Mouse (Mus musculus) midbrain, embryonic 11.5 days (tissue): ENCODE results near the gene Cox11. TPM values are rescaled to one million over a fixed set of nuclear protein-coding genes. Genes with fewer than 3 reads are reported as not detected.
A peak's percentile ranks its signal among the peaks of the same experiment; 100 is the strongest.

Experiments used
- ATAC-seq: fragments of 200-750 bp; cut with Nextera tagmentation; 2 replicates; pipeline ENCODE4 v1.8.0; 2017; ENCODE audit warnings: moderate TSS enrichment, moderate library complexity; ENCODE audit not compliant: low FRiP score
- DNase-seq: peaks from one replicate; pipeline ENCODE4 v3.0.0; 2015; ENCODE audit warnings: low spot score; ENCODE audit errors: missing footprints
- H3K27ac ChIP-seq: fragments of 300-500 bp; sonication (generic); 2 replicates; pipeline ENCODE4 v1.5.1; 2014; ENCODE audit warnings: low read depth, low read length
- H3K27me3 ChIP-seq: fragments of 300-500 bp; sonication (generic); 2 replicates; pipeline ENCODE4 v1.6.1; 2014; ENCODE audit warnings: mild to moderate bottlenecking, low read length, moderate library complexity, mixed read lengths; ENCODE audit not compliant: control insufficient read depth, insufficient read depth
- H3K36me3 ChIP-seq: fragments of 300-500 bp; sonication (generic); 2 replicates; pipeline ENCODE4 v1.6.1; 2014; ENCODE audit warnings: mild to moderate bottlenecking, low read length, moderate library complexity, mixed read lengths; ENCODE audit not compliant: control insufficient read depth, insufficient read depth
- H3K4me1 ChIP-seq: fragments of 300-500 bp; sonication (generic); 2 replicates; pipeline ENCODE4 v1.6.1; 2014; ENCODE audit warnings: low read length; ENCODE audit not compliant: control insufficient read depth, insufficient read depth
- H3K4me2 ChIP-seq: fragments of 300-500 bp; sonication (generic); 2 replicates; pipeline ENCODE4 v1.6.1; 2014; ENCODE audit warnings: mild to moderate bottlenecking, moderate library complexity
- H3K4me3 ChIP-seq: fragments of 300-500 bp; sonication (generic); 2 replicates; pipeline ENCODE4 v1.5.1; 2014; ENCODE audit warnings: low read depth, low read length
- H3K9ac ChIP-seq: fragments of 300-500 bp; sonication (generic); 2 replicates; pipeline ENCODE4 v1.6.1; 2014; ENCODE audit warnings: low read length
- H3K9me3 ChIP-seq: fragments of 300-500 bp; sonication (generic); 2 replicates; pipeline ENCODE4 v1.6.1; 2016; ENCODE audit warnings: low read length; ENCODE audit not compliant: control insufficient read depth
- WGBS: fragments of 180-500 bp; shearing (Covaris S2); extraction: QIAGEN DNeasy Blood & Tissue Kit; methylation state at CpG from one replicate; pipeline ENCODE4 v1.1.7; 2014; 5-methylcytosine and 5-hydroxymethylcytosine counted together
- polyA plus RNA-seq: library from polyadenylated mRNA; unstranded; fragments of >200 nt; fragmentation: Nextera tagmentation; extraction: Ambion mirVana; gene quantifications from 2 replicates; pipeline ENCODE4 v1.2.1, GENCODE M21; 2014

The Cox11 gene
- polyA plus RNA-seq, 1 experiment from 2014 or later = 24.6 TPM

DNA sequence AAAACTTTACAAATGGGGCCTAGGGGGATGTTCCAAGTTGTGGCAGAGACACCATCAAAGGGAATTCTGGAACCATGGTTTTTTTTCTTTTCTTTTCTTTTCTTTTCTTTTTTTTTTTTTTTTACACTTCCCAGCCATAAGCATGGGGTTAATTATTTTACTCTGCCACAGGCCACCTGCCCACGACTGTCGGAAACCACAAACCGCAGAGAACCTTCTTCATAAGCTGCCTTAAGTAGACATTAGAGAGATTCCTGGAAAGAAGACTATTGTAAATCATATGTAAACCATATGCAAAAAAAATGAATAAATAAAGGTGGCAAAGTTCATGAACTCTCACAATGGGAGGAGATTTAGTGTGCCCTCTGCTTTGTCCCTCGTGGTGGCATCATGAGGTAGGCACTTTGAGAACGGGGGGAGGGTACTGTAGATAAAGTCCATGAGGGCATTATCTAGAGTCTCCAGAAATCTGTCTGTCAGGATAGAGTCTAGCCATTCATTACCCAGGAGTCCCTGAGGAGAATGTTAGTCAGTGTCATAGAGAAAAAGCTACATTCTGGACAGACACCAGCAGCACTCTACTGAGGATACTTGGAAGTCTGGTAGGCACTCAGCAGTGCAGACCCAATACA, 37.6 kb downstream of the Cox11 start:
- Histone ChIP-seq H3K9ac (no peak overlapping the region), H3K36me3 (no peaks in the 10 kb centered on the region), H3K4me1 (no peaks in the 10 kb centered on the region), H3K27me3 (no peaks in the 10 kb centered on the region), H3K4me3 (no peak overlapping the region), H3K27ac (no peak overlapping the region), H3K4me2 (no peak overlapping the region), H3K9me3 (no peaks in the 10 kb centered on the region)
- WGBS = 85% methylated on average over 5 of the region's 5 CpGs
- ATAC-seq = no peak
- DNase-seq = peak; percentile 23

- Histone ChIP-seq H3K27me3 (no peaks in the 10 kb centered on the region), H3K27ac (no peak overlapping the region), H3K36me3 (no peaks in the 10 kb centered on the region), H3K9me3 (no peaks in the 10 kb centered on the region), H3K9ac (no peak overlapping the region), H3K4me3 (no peak overlapping the region), H3K4me1 (no peaks in the 10 kb centered on the region), H3K4me2 (no peak overlapping the region)
- ATAC-seq (no peak), DNase-seq (peak; percentile 81)
- 87% methylated on average over 7 of the region's 7 CpGs for WGBS
These were observed 39.1 kb downstream of the Cox11 start for GRCm38 (mm10) chr11:90677027-90677426.

DNA sequence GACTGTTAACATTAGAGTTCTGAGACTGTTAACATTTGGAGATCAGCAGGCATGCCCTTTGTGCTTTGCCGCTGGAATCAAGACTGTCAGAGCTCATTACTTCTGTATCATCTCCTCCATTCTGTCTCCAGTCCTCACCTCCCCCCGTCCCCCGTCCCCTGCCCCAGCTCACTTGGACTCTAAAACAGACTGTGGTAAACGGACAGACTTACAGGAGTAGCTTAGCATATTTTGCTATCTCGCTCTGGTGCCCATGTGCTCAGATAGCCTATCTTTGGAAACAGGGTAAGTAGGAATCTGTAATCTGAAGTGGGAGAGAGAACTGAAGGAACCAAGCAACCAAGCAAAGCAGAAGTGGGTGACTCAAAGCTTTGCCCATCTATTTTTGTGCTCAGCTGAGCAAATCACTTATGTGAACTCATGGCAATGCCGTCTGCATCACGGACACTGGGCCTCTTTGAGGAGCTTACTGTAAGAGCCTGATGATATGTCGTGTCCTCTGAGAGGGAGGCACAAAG, 39.9 kb downstream of the Cox11 start:
- H3K27ac ChIP-seq = no peak overlapping the region
- H3K4me1 ChIP-seq = no peaks in the 10 kb centered on the region
- no peaks in the 10 kb centered on the region for H3K9me3 ChIP-seq
- peak; percentile 80 for DNase-seq
- no peak overlapping the region for H3K4me3 ChIP-seq
- H3K9ac ChIP-seq = no peak overlapping the region
- ATAC-seq = peak; percentile 68
- no peaks in the 10 kb centered on the region for H3K27me3 ChIP-seq
- 67% methylated on average over 8 of the region's 8 CpGs for WGBS
- no peak overlapping the region for H3K4me2 ChIP-seq
- H3K36me3 ChIP-seq = no peaks in the 10 kb centered on the region

DNA sequence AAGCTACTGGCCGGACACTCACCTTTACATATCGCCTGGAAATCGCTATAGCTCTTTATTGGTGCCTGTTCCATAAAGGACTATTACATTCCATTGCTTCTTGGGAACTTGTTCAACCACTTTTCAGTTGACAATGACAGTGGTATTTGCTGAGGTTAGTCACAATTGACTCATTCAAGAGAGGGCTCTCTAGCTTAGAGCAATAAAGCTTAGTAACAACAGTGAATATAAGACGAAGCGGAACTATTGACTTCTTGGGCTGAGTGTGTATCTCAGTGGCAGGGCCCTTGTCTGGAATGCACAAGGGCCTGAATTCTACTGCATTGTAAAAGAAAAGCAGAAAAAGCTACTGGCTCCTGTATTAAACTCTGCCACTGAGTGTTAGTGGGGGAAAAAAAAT, 40.6 kb downstream of the Cox11 start:
- WGBS = 90% methylated on average over 5 of the region's 5 CpGs
- Histone ChIP-seq H3K4me3 (no peak overlapping the region), H3K36me3 (no peaks in the 10 kb centered on the region), H3K9ac (no peak overlapping the region), H3K4me1 (no peaks in the 10 kb centered on the region), H3K27ac (no peak overlapping the region), H3K9me3 (no peaks in the 10 kb centered on the region), H3K4me2 (no peak overlapping the region), H3K27me3 (no peaks in the 10 kb centered on the region)
- DNase-seq = peak; percentile 31
- ATAC-seq = no peak

DNA sequence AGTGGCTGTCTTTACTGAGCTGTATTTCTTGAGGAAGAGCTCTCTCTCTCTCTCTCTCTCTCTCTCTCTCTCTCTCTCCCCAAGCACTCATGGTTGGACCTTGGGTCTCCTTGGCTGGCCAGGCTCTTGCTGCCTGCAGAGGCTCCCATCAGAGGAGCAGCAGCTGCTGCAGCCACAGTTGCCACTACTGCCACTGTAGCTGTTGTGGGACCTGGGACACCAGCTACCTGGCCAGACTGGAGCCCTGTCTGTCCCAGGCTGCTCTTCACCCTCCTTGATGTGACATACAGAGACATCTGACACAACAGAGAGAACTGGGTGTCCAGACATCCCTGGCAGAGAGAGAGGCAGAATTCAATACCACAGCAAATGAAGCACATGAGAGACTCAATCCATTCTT, 43.2 kb downstream of the Cox11 start:
- no peak overlapping the region for H3K9ac ChIP-seq
- H3K27ac ChIP-seq = no peak overlapping the region
- no peak overlapping the region for H3K4me2 ChIP-seq
- no peak overlapping the region for H3K4me3 ChIP-seq
- DNase-seq (peak; percentile 51), ATAC-seq (no peak)
- no peaks in the 10 kb centered on the region for H3K27me3 ChIP-seq
- H3K4me1 ChIP-seq = no peaks in the 10 kb centered on the region
- no peaks in the 10 kb centered on the region for H3K9me3 ChIP-seq
- H3K36me3 ChIP-seq = no peaks in the 10 kb centered on the region

GRCm38 (mm10) chr11:90684765-90685164, 46.8 kb downstream of the Cox11 start:
- Histone ChIP-seq H3K4me2 (no peak overlapping the region), H3K9ac (no peak overlapping the region), H3K4me3 (no peak overlapping the region), H3K9me3 (no peaks in the 10 kb centered on the region), H3K27ac (no peak overlapping the region), H3K4me1 (no peaks in the 10 kb centered on the region), H3K36me3 (no peaks in the 10 kb centered on the region), H3K27me3 (no peaks in the 10 kb centered on the region)
- no peak for ATAC-seq
- peak; percentile 60 for DNase-seq
- 72% methylated on average over 6 of the region's 6 CpGs for whole genome bisulfite sequencing

DNA sequence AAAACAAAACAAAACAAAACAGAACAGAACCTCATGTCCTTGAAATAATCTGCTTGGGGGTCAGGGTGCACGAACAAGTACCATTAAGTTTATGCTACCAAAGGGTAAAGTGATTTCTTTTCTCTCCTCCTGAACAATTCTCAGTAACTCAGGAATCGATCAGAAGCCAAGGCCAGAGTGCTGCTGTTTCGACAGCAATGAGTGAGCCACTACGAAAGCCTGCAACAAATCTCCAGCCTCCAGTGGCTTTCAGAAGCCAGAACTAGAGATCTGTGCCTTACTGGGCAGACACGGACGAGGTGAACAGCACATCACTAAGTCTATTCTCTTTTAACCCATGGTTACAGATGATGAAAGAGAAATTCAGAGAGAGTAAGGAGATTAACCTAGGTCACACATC, 47.2 kb downstream of the Cox11 start:
- ATAC-seq (no peak), DNase-seq (peak; percentile 53)
- H3K9ac ChIP-seq = no peak overlapping the region
- H3K4me1 ChIP-seq = no peaks in the 10 kb centered on the region
- no peak overlapping the region for H3K27ac ChIP-seq
- H3K9me3 ChIP-seq = no peaks in the 10 kb centered on the region
- H3K27me3 ChIP-seq = no peaks in the 10 kb centered on the region
- H3K36me3 ChIP-seq = no peaks in the 10 kb centered on the region
- no peak overlapping the region for H3K4me3 ChIP-seq
- WGBS = 81% methylated on average over 6 of the region's 6 CpGs
- no peak overlapping the region for H3K4me2 ChIP-seq

DNA sequence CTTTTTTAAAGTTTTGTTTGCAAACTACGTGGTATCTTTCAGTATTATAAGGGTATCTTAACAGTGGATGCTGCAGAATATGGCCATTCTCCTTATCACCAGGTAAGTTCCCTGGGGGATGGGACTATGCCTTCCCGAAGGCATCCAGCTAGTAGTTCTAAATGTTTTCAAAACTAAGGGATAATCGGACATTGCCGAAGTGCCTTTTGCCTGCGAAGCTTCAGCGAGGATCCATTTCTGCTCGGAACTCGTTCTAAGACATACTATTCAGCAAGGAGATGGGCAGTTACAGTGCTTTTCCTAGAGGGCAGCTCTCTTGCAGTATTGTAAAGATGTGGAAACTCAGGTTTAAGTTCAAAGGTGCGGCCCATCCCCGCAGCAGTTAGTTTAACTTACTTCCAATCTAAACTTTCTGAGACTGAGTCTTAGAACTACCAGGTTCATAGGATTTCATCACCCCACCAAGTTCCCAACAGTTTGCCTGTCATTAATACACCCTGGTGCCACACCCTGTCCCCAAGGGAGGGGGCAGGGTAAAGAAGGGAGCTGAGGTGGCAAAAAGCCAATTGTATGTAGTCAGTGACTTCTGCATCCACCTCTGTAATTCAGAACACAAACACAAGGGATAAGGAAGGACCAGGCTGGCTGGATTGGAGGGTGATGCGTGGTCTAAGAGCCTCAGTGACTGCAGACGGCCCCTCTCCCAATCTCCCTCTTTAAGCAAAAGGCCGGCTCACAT, 48.5 kb downstream of the Cox11 start:
- H3K9me3 ChIP-seq = no peaks in the 10 kb centered on the region
- H3K4me2 ChIP-seq = peak overlapping the region; percentile 88
- H3K27ac ChIP-seq = no peak overlapping the region
- WGBS = 73% methylated on average over 13 of the region's 13 CpGs
- no peaks in the 10 kb centered on the region for H3K4me1 ChIP-seq
- H3K36me3 ChIP-seq = no peaks in the 10 kb centered on the region
- H3K9ac ChIP-seq = peak overlapping the region; percentile 75
- DNase-seq (peak; percentile 68), ATAC-seq (peak; percentile 15)
- no peaks in the 10 kb centered on the region for H3K27me3 ChIP-seq
- H3K4me3 ChIP-seq = peak overlapping the region; percentile 65

DNA sequence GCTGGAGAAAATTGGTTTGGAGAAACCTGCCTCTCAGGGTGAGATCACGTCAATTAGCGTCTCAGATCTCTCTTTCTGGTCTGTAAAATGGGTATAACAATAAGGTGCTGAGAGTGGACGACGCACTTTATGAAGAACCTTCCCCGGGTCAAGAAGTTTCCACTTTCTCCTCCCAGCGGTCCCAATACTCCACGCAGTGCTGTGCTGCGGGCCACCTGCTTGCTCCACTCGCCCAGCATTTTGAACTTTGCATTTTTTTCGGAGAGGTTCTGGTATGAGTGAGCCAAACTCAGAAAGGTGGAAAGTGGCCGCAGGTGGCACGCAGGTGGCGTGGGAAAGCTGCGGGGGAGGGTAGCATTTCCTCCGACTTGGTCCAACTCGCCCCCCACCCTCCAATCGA, 49.1 kb downstream of the Cox11 start:
- Histone ChIP-seq H3K4me3 (peak overlapping the region; percentile 65), H3K9me3 (no peaks in the 10 kb centered on the region), H3K9ac (peak overlapping the region; percentile 75), H3K36me3 (no peaks in the 10 kb centered on the region), H3K27me3 (no peaks in the 10 kb centered on the region), H3K4me2 (peak overlapping the region; percentile 88), H3K27ac (no peak overlapping the region), H3K4me1 (no peaks in the 10 kb centered on the region)
- 1% methylated on average over 17 of the region's 17 CpGs for whole genome bisulfite sequencing
- no peak for DNase-seq
- peak; percentile 60 for ATAC-seq
